Mouse (Mus musculus): ENCODE data around the gene Prdm16.

Prdm16 gene

DNA sequence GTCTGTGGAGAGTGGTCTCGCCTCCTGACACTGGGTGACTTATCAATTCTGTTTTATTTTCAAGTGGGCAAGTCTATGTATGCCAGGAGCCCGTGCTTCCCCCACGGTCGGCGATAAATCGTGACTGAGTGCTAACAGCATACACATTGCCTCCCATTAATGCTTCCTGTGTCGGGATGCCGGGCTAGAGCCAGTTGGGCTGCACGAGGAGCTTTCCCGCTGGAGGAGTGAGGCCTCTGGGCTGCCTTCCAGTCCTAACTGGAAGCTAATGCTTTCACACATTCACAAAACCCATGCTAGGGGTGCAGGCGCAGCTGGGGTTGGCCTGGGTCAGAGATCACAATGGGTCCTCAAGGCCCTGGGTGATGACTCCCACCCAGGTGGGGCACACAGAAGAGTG, 212.0 kb downstream of the Prdm16 start:
- DNase-seq (ENCODE audit: low read depth, low spot score), result no peak

DNA sequence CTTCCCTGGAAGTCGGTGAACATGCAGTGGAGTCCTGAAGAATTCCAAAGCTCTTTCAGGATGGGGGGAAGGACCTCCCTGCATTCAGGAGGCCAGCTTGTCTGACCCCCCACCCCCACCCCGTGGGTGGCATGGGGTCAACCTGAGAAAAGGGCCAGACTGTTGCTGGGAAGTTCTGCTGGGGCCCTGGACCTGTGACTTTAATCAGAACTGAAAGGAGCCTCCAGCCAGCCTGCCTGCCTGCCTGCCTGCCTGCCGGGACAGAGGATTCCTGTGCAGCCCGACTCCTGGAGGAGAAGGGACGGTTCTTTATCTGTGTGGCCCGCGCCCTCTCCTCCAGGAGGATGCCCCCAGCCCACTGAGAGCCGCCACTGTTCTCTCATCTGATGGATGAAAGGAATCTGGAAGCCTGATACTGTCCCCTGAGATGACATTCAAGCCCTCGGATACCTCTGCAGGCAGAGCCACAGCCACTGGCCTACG, 214.2 kb downstream of the Prdm16 start:
- no peak for DNase-seq (ENCODE audit: low read depth, low spot score)

DNA sequence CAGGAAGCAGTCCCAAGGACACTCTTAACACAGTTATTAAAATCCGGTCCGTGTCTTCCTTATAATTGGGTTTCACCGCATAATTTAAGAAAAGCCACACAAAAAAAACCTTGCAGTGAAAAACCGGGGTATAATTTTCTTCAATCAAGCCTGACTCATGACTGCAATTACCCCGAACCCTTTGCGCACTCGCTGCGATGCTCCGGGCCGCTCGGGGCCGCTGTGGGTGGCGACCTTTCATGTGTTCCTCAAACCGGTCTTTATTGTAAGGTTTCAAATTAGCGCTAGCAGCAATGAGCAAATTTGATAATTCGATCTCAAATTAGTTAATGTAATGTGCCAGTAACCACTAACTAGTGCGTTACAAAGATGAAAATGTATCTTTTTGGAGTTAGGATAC, 215.9 kb downstream of the Prdm16 start:
- no peak for DNase-seq (ENCODE audit: low read depth, low spot score)

- no peak for DNase-seq (ENCODE audit: low read depth, low spot score)
Observed at GRCm38 (mm10) chr4:154419766-154420165, 216.9 kb downstream of the Prdm16 start.

- no peak for DNase-seq (ENCODE audit: low read depth, low spot score)
Observed at GRCm38 (mm10) chr4:154418993-154419392, 217.7 kb downstream of the Prdm16 start.

- DNase-seq (ENCODE audit: low read depth, low spot score), result no peak
Observed at GRCm38 (mm10) chr4:154418327-154418744, 218.3 kb downstream of the Prdm16 start.

DNA sequence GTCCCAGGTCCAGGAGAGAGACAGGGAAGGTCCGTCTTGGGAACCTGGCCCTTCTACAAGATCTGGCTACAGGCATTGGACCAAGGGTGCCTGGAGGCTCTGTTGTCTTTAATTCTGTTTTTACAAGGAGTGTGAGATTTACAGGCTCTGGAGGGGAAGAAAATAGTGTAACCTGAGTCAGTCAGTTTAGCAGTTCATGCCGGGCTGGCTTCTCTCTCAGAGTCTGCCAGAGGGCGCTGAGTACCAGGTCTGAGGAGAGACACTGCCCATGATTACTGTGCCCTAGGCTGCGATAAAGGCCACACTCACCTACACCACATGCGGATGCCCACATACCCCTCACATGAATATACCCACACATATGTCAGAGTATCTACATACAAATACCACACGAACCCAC, 219.9 kb downstream of the Prdm16 start:
- DNase-seq (ENCODE audit: low read depth, low spot score), result no peak

GRCm38 (mm10) chr4:154414885-154415284, 221.8 kb downstream of the Prdm16 start:
- no peak for DNase-seq (ENCODE audit: low read depth, low spot score)

GRCm38 (mm10) chr4:154410559-154410958, 226.1 kb downstream of the Prdm16 start:
- DNase-seq (ENCODE audit: low read depth, low spot score), result no peak

DNA sequence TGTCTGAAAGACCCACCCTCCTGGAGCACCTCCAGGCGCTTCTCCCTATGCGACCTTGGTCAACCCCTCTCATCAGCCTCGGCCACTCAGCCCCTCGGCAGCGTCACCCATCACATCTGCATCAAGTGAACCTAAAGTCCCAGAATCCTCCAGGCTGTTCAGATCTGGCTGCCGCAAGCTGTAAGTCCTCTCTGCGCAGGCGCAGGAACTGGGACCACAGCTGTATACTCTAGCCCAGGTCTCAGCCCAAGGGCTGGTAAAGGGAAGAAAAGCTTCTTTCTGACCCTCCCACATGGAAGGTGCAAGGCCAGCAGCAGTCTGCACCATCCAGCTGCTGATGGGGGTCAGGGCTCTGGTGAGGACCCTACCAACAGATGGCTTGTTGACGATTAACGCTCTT, 226.8 kb downstream of the Prdm16 start:
- DNase-seq (ENCODE audit: low read depth, low spot score), result no peak

DNA sequence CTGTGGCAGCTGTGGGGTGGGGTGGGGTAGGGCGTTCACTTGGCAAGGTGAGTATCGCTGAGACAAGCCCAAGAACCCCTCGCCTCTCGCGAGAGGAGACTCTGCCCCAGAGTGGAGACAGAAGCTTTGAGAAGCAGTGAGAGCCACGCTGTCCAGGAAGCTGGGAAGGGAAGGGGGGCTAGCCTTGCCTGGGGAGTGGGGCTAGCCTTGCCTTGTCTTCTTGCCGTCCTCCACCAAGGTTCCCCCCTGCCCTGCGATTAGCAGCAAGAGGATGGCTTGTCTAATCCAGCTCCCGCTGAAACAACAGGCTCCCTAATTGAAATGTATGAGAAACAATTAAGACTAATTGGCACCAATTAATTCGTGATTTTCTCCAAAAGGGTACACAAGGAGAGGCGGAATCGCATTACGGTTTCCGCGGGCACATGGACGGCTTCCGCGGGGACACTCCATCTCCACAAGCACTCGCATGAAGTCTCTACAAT, 227.4 kb downstream of the Prdm16 start:
- no peak for DNase-seq (ENCODE audit: low read depth, low spot score)

DNA sequence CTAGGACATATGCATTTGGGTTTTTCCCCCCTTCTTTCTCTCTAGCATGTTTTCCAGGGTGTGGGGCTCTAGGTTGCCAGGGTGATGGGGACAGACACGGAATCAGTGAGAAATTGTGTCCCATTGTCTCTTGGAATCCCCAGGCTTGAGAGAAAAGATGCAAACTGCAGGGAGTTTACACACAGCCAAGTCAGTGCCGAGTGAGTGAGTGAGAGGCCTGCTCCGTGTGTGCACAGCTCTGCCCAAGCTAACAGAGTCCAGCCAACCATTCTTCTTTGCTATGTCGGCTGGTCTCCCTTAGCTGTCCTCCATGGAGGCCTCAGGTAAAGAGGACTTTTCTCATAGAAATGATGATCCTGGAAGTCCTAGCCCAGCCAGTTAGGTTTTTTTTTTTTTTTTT, 233.7 kb downstream of the Prdm16 start:
- DNase-seq (ENCODE audit: low read depth, low spot score), result no peak

GRCm38 (mm10) chr4:154401982-154402932, 234.4 kb downstream of the Prdm16 start:
- no peak for DNase-seq (ENCODE audit: low read depth, low spot score)

DNA sequence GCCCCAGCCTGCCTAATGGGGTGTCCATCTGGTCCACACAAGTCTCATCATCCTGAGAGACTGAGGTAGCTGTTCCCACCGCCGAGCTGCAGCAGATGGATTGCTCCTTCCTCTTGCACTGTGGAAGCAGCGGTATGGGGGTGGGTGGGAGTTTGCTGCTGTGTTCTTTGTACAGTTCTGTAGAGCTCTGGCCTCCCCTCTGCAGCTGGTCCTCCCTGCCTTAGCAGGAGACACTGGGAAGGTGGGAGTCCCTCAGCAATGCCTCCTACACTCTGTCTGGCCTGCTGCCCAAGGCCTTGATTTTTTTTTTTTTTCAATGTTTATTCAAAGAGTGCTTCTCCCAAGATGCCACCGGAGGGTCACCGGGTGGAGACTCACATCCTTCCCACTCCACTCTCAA, 235.3 kb downstream of the Prdm16 start:
- DNase-seq (ENCODE audit: low read depth, low spot score), result no peak

DNA sequence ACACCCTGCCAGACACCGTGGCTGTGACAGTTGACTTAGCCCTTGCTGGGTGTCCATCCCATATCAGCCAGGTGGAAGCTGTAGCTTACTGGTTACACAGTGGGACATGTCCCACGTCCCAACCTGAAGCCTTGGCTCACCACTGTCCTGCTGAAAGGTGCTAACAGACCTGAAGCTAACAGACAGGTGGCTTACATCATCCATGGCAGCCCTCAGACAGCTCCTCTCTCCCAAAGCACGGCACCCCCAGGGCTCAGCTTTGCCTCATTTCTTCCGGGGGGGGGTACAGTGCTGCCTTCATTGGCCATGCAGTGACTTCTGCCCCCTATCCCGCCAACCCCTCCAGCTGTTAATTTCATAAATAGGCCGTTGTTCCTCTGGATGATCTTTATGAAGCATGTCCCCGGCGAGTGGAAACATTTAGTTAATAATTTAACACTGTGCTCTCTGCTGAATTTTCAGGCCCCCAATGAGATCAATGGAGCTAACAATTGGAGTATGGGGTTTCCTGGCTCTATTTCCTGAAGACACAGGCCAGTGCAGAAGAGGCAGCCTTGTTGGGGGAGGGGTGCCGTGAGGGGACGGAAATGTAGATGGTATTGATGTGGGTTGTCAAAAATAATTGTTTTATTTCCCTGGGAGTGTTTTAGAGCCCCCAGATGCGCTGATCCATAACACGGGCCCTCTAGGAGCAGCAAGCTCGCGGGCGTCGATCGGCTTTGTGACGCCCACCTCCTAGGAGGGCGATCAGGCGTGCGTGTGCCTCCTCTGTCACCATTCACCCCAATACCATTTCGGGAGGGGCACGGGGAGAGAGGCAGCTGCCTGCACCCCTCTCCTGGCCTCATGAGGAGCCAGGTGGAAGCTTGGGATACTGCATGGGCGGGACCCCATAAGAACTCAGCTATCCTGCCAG, 236.2 kb downstream of the Prdm16 start:
- DNase-seq (ENCODE audit: low read depth, low spot score), result no peak

DNA sequence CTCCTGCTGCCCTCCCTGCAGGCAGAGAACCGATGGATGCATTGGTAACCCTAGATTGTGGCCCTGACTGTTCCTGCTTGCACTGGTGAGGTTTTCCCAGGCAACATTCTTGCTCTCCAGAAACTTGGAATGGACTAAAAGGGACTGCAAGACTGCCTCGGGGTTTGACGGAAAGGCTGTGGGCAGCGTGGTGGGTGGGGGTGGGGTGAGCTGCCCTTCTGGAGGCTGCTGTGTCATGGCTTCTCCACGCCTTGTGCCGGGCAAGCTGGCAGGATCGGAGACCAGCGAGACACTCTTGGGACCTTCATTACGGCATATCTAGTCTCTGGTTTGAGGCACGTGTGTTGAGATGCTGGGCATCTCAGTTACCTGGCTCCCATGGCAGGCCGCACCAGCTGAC, 237.0 kb downstream of the Prdm16 start:
- DNase-seq (ENCODE audit: low read depth, low spot score), result no peak

- no peak for DNase-seq (ENCODE audit: low read depth, low spot score)
Observed at GRCm38 (mm10) chr4:154396652-154397301, 239.9 kb downstream of the Prdm16 start.

GRCm38 (mm10) chr4:154394123-154394722, 242.4 kb downstream of the Prdm16 start:
- no peak for DNase-seq (ENCODE audit: low read depth, low spot score)

DNA sequence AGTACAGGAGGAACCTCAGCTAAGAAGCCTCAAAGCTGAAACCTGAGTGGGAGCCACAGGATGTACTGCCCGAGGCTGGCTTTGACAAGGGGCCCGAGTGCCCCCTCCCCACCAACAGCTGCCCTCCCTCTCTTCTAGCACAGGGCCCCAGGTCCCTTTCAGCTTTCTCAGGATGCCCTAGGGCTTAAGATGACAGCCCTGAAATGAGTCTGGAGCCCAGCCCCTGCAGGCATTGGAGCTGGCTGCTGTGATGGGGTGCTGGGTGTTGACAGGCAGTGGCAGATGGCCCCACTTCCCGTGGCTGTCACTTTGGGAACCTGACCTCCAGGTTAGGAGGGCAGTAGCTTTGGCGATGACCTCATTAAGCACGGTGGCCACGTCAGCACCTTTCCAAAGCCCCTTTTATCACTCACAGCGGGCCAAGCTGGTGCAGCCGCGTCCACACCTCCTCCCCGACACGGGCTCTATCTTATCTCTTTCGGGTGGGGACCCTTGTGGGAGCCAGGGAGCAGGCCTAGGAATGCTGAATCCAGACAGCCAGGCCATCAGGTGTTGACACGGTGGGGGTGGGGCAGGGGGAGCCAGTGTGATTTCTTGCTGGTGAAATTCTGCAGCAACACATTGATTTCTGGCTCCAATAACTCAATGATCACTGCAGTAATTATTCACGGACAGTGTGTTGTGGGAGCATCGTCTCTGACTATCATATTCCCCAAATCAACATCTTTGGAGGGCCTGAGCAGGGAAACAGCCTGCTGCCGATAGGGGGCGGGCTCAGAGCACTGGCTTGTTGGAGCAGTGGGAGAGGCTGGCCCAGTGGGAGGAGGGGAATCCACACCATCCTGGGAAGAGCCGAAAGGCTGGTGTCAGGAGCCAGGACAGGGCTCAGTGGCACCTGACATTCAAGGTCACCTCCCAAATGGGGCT, 243.2 kb downstream of the Prdm16 start:
- no peak for DNase-seq (ENCODE audit: low read depth, low spot score)

DNA sequence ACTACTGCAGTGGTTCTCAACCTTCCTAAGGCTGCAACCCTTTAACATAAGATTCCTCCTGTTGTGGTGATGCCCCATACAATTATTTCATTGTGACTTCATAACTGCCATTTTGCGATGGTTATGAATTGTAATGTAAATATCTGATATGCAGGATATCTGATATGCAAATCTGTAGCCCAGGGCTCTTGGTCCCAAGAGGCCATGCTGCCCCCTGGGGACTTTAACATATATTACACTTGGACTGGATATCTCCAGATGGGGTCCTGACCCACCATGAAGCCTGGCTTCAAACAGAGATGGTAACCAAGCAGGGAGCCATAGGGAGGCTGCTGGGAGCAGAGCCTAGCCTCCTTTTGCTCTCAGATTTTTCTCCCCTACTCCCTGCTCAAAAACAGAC, 244.0 kb downstream of the Prdm16 start:
- no peak for DNase-seq (ENCODE audit: low read depth, low spot score)
